16 mouse cellular contexts compared by ENCODE assay signal in the genomic region with DNA sequence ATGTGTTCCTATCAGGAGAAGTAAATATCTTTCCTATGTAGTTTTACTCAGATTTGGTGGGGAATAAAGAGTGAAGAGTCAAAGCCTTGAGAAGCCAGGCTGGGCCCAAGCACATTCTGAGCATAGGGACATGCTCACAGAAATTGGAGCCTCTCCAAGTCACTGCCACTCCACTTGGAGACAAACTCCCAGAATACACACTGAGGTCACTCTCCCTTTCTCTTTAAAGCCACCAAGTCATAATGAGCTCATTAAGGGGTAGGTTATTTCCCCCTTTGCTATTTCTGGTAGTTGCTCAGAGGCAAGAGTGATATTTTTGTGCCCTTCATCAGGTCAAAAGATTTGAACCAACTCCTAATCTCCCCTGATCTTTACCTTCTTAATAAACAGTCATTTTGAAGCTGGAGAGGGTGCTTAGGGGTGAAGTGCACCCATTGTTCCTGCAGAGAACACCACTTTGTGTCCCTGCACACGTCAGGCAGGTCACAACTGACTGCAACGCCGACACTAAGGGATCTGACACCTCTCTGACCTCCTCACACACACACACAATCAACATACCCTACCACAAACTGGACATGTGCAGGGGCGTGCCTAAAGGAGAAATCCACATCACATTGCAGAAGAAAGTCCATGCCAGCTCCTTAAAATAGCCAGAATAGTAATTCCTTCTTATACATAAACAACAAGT. TPM values are rescaled to one million over a fixed set of nuclear protein-coding genes. Genes with fewer than 3 reads are reported as not detected.
DNase-seq lines count a peak whose midpoint lies in the region; ATAC-seq and TF ChIP-seq lines count a peak whose summit lies in the region.
"Had no signal": no experiment of that assay in that cellular context is flagged by ENCODE, and none has a peak within 500 bp of the region (broad histone marks: within the 10 kb centered on the region; RNA-seq: fewer than 3 reads in every experiment).

No protein-coding gene starts in this region.

- WGBS in forebrain, embryonic 14.5 days: 73% methylated on average over 4 of the region's 4 CpGs
- 73% methylated on average over 4 of the region's 4 CpGs for WGBS in forebrain, embryonic 12.5 days
- WGBS in heart, embryonic 13.5 days: 40% methylated on average over 4 of the region's 4 CpGs
- 48% methylated on average over 4 of the region's 4 CpGs for WGBS in lung, postnatal 0 days

- no peaks in the 10 kb centered on the region for H3K9me3 ChIP-seq in forebrain, embryonic 14.5 days (replicated peaks; ENCODE audit: control insufficient read depth, low read length)
- H3K9me3 ChIP-seq in forebrain, embryonic 12.5 days: no peaks in the 10 kb centered on the region
- peaks cover 5% of the 10 kb centered on the region; the same call in 1 of the 2 replicates for H3K9me3 ChIP-seq in heart, embryonic 13.5 days
- H3K9me3 ChIP-seq in lung, postnatal 0 days (ENCODE audit: low read length): no peaks in the 10 kb centered on the region
- H3K9me3 ChIP-seq: hindbrain, embryonic 13.5 days; neural tube, embryonic 12.5 days had no signal

- no peak overlapping the region for H3K27ac ChIP-seq in forebrain, embryonic 14.5 days (ENCODE audit: low read depth, low read length)
- no peak overlapping the region for H3K27ac ChIP-seq in forebrain, embryonic 12.5 days
- H3K27ac ChIP-seq in heart, embryonic 13.5 days (replicated peaks): peak overlapping the region; percentile 94
- no peak overlapping the region for H3K27ac ChIP-seq in lung, postnatal 0 days (ENCODE audit: low read length)
- H3K27ac ChIP-seq: hindbrain, embryonic 13.5 days; neural tube, embryonic 12.5 days had no signal

- no peaks in the 10 kb centered on the region for H3K4me1 ChIP-seq in forebrain, embryonic 14.5 days (ENCODE audit: control insufficient read depth, insufficient read depth, low read length)
- H3K4me1 ChIP-seq in forebrain, embryonic 12.5 days: no peaks in the 10 kb centered on the region
- peaks cover 25% of the 10 kb centered on the region for H3K4me1 ChIP-seq in heart, embryonic 13.5 days
- no peaks in the 10 kb centered on the region for H3K4me1 ChIP-seq in lung, postnatal 0 days (ENCODE audit: insufficient read depth, low read depth, low read length)
- H3K4me1 ChIP-seq: hindbrain, embryonic 13.5 days; neural tube, embryonic 12.5 days had no signal

- TF ChIP-seq CTCF in lung, postnatal 0 days (IDR thresholded peaks at IDR 0.05): no peak

- no peak overlapping the region for H3K4me2 ChIP-seq in forebrain, embryonic 14.5 days (ENCODE audit: low read length)
- H3K4me2 ChIP-seq in forebrain, embryonic 12.5 days: no peak overlapping the region
- H3K4me2 ChIP-seq in heart, embryonic 13.5 days: peak overlapping the region; percentile 36
- H3K4me2 ChIP-seq in lung, postnatal 0 days (replicated peaks; ENCODE audit: low read depth, low read length): no peak overlapping the region
- H3K4me2 ChIP-seq: hindbrain, embryonic 13.5 days; liver, embryonic 11.5 days; neural tube, embryonic 12.5 days had no signal

- peak; percentile 22 for DNase-seq in forebrain, embryonic 14.5 days (ENCODE audit: low spot score)
- DNase-seq in A20 (ENCODE audit: low read depth, low spot score): peak; percentile 28
- peak; percentile 80 for DNase-seq in lung, postnatal 0 days (ENCODE audit: low spot score)
- no peak for DNase-seq in kidney, postnatal 14 days
- DNase-seq in urinary bladder, postnatal 25 days (ENCODE audit: low spot score): no peak
- DNase-seq: cerebellum, postnatal 14 days; right cerebral cortex, postnatal 4 days had no signal

- no peaks in the 10 kb centered on the region for H3K27me3 ChIP-seq in forebrain, embryonic 14.5 days (replicated peaks; ENCODE audit: control insufficient read depth, insufficient read depth, low read length)
- H3K27me3 ChIP-seq in forebrain, embryonic 12.5 days: no peaks in the 10 kb centered on the region
- no peaks in the 10 kb centered on the region for H3K27me3 ChIP-seq in heart, embryonic 13.5 days (replicated peaks)
- H3K27me3 ChIP-seq in lung, postnatal 0 days (replicated peaks; ENCODE audit: insufficient read depth, low read length): no peaks in the 10 kb centered on the region
- H3K27me3 ChIP-seq: hindbrain, embryonic 13.5 days; neural tube, embryonic 12.5 days; Patski had no signal

- H3K9ac ChIP-seq in forebrain, embryonic 14.5 days (ENCODE audit: low read length): no peak overlapping the region
- no peak overlapping the region for H3K9ac ChIP-seq in forebrain, embryonic 12.5 days
- peak overlapping the region; percentile 50 for H3K9ac ChIP-seq in heart, embryonic 13.5 days
- no peak overlapping the region for H3K9ac ChIP-seq in lung, postnatal 0 days (replicated peaks; ENCODE audit: low read depth)
- H3K9ac ChIP-seq: hindbrain, embryonic 13.5 days; neural tube, embryonic 12.5 days had no signal

- no peak overlapping the region for H3K4me3 ChIP-seq in forebrain, embryonic 14.5 days (ENCODE audit: low read depth, low read length)
- H3K4me3 ChIP-seq in forebrain, embryonic 12.5 days (replicated peaks): no peak overlapping the region
- H3K4me3 ChIP-seq in heart, embryonic 13.5 days: no peak overlapping the region
- H3K4me3 ChIP-seq in lung, postnatal 0 days (ENCODE audit: low read depth, low read length): no peak overlapping the region
- H3K4me3 ChIP-seq: hindbrain, embryonic 13.5 days; megakaryocyte, embryonic 14.5 days; neural tube, embryonic 12.5 days had no signal

- no peaks in the 10 kb centered on the region for H3K36me3 ChIP-seq in forebrain, embryonic 14.5 days (ENCODE audit: control insufficient read depth, insufficient read depth, low read length)
- H3K36me3 ChIP-seq in forebrain, embryonic 12.5 days (replicated peaks): no peaks in the 10 kb centered on the region
- H3K36me3 ChIP-seq in heart, embryonic 13.5 days: no peaks in the 10 kb centered on the region
- no peaks in the 10 kb centered on the region for H3K36me3 ChIP-seq in lung, postnatal 0 days (ENCODE audit: insufficient read depth, low read length)
- H3K36me3 ChIP-seq: hindbrain, embryonic 13.5 days; neural tube, embryonic 12.5 days had no signal

- 0 out of 2 replicates have a peak, but pooled peaks have one; percentile 21 for TF ChIP-seq EP300 in lung, postnatal 0 days (IDR thresholded peaks at IDR 0.05)

- ATAC-seq in forebrain, embryonic 14.5 days: no peak
- no peak for ATAC-seq in forebrain, embryonic 12.5 days (ENCODE audit: low FRiP score)
- ATAC-seq in heart, embryonic 13.5 days (ENCODE audit: extremely low read depth, insufficient number of reproducible peaks, low FRiP score, low TSS enrichment): peak; percentile 54; the same call in 1 of the 2 replicates
- peak; percentile 93 for ATAC-seq in lung, postnatal 0 days
- ATAC-seq in monocyte, adult 5-6 weeks (replicated peaks; ENCODE audit: insufficient number of reproducible peaks, low FRiP score, low TSS enrichment, poor library complexity, severe bottlenecking): no peak
- ATAC-seq: intestine, embryonic 16.5 days; Patski had no signal

RNA-seq across cellular contexts. Expression of gene Map3k20, which starts 15.6 kb away (rescaled TPM):
- 4.0 and 5.0 TPM in 2 replicates for polyA plus RNA-seq in forebrain, embryonic 14.5 days (2014; fragmentation: Nextera tagmentation; extraction: Ambion mirVana)
- polyA plus RNA-seq in forebrain, embryonic 12.5 days (2016; fragmentation: Nextera tagmentation; extraction: Ambion mirVana): 7.0 and 7.1 TPM in 2 replicates
- 43.9 and 44.8 TPM in 2 replicates for polyA plus RNA-seq in heart, embryonic 13.5 days (2015; fragmentation: Nextera tagmentation; extraction: Ambion mirVana)
- 18.5 and 19.4 TPM in 2 replicates for polyA plus RNA-seq in lung, postnatal 0 days (2015; fragmentation: Nextera tagmentation; extraction: Ambion mirVana)
- total RNA-seq in monocyte, adult 5-6 weeks (2017): 10.5 to 11.9 TPM (median 11.2 TPM) in 3 replicates

Comparison
In these comparisons a context has a peak if more than half of its experiments do, and no peak if none do; other contexts are left out.
1. ATAC-seq: peak in heart, embryonic 13.5 days (single experiment) and lung, postnatal 0 days (single experiment); none in forebrain, embryonic 14.5 days (single experiment), forebrain, embryonic 12.5 days (single experiment) and monocyte, adult 5-6 weeks (single experiment).
2. DNase-seq: peak in forebrain, embryonic 14.5 days (single experiment), A20 (single experiment) and lung, postnatal 0 days (single experiment); none in kidney, postnatal 14 days (single experiment) and urinary bladder, postnatal 25 days (single experiment).